Mouse (Mus musculus) kidney, adult 2 months (tissue): Measurements from ENCODE around the gene Olfr229. TPM values are rescaled to one million over a fixed set of nuclear protein-coding genes. Genes with fewer than 3 reads are reported as not detected.
"Not testable (repeated sequence)": the region's sequence is repeated elsewhere in the genome, so short reads cannot be mapped to it uniquely, and the experiment has no call there.

Experiments used
- DNase-seq: peaks from one replicate; pipeline ENCODE4 v3.0.0; 2021
- H3K27ac ChIP-seq: fragments of 200-500 bp; 2 replicates; pipeline ENCODE4 v1.5.1; 2012; ENCODE audit warnings: low read depth, low read length, control low read depth, inconsistent platforms; ENCODE audit not compliant: insufficient read depth
- H3K27me3 ChIP-seq: fragments of 200-500 bp; replicated peaks from 2 replicates; pipeline ENCODE4 v1.6.1; 2012; ENCODE audit warnings: mild to moderate bottlenecking, moderate library complexity, low read length, inconsistent platforms; ENCODE audit not compliant: control insufficient read depth, insufficient read depth
- H3K36me3 ChIP-seq: fragments of 200-500 bp; 2 replicates; pipeline ENCODE4 v1.6.1; 2012; ENCODE audit warnings: mild to moderate bottlenecking, moderate library complexity, low read length, inconsistent platforms; ENCODE audit not compliant: control insufficient read depth, insufficient read depth
- H3K4me1 ChIP-seq: fragments of 200-500 bp; 2 replicates; pipeline ENCODE4 v1.6.1; 2011; ENCODE audit warnings: low read length; ENCODE audit not compliant: control insufficient read depth, insufficient read depth
- H3K4me3 ChIP-seq: fragments of 200-500 bp; 2 replicates; pipeline ENCODE4 v1.5.1; 2011; ENCODE audit warnings: mild to moderate bottlenecking, low read depth, low read length, control low read depth; ENCODE audit not compliant: insufficient read depth
- CTCF ChIP-seq: fragments of 200-500 bp; conservative IDR thresholded peaks from 2 replicates; pipeline ENCODE4 v1.5.1; 2011; ENCODE audit warnings: low read depth, mild to moderate bottlenecking, control low read depth, low read length, moderate library complexity, mixed read lengths; ENCODE audit not compliant: insufficient read depth, insufficient read length
- POLR2A ChIP-seq: fragments of 200-500 bp; IDR thresholded peaks from one replicate; pipeline ENCODE4 v1.6.1; 2011; ENCODE audit warnings: low read depth, low read length, control low read depth
- WGBS: fragments of 180-500 bp; shearing (Covaris S2); methylation state at CpG from one replicate; pipeline ENCODE4 v1.1.7; 2018; 5-methylcytosine and 5-hydroxymethylcytosine counted together
- polyA plus RNA-seq: library from polyadenylated mRNA; depleted of rRNA; stranded (reverse); fragments of >200 nt; gene quantifications from 2 replicates; pipeline ENCODE4 v1.2.3, GENCODE M21; 2012; rRNA removed

Gene Olfr229
- polyA plus RNA-seq, 1 experiment = not detected

DNA sequence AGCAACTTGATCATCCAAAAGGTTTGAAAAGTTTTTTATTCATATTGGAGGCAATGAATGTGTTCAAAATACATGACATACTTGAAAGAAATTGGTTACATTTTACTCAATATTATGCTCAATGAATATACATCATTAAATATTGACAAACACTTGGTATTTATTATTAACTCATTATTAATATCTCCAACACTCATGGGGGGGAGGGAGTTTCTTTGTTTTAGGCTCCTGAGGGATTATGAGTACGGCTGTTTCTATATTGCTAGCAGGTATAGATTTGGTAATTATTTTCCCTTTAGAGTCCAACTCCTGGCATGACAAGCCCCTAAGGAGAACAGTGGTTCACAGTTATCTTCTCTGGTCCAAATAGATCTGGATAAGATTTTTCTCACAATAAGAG is 30.1 kb downstream of the Olfr229 start, which contains the start of gene Olfr974:
Gene Olfr974, plus strand, starts transcription at position 301 of the 400 bp plus-strand sequence.
- WGBS = 91% methylated on average over 1 of the region's 1 CpGs
- H3K4me3 ChIP-seq = no peak within 1 kb of the TSS
- no peak within 1 kb of the TSS for H3K27ac ChIP-seq
- TF ChIP-seq CTCF (no peak), POLR2A (no peak)
- H3K4me1 ChIP-seq = no peaks in the 10 kb centered on the region
- no peaks in the 10 kb centered on the region for H3K27me3 ChIP-seq
- DNase-seq = no peak
- no peaks in the 10 kb centered on the region for H3K36me3 ChIP-seq

DNA sequence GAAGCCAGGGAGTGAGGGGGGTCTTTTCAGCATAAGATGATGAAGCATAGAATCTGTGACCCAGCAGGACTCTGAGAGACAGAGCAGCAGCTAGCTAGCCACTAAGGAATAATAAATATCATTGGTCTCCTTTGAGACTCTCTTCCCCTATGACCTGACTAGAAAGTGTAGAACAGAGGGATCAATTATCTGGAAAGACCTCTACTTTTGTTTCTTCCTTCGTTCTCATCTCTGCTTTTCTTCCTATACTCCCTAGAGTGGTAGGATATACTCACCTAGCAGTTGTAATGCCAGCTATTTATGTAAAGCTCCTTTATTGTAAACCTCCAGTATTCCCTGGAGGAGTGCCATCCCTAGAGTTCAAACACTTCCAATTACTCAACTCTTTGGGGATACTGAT is 44.8 kb downstream of the Olfr229 start, which contains the start of gene Olfr975:
Gene Olfr975, minus strand, starts transcription at position 101 of the 400 bp plus-strand sequence.
- WGBS = 58% methylated on average over 1 of the region's 1 CpGs
- H3K27ac ChIP-seq = no peak within 1 kb of the TSS

DNA sequence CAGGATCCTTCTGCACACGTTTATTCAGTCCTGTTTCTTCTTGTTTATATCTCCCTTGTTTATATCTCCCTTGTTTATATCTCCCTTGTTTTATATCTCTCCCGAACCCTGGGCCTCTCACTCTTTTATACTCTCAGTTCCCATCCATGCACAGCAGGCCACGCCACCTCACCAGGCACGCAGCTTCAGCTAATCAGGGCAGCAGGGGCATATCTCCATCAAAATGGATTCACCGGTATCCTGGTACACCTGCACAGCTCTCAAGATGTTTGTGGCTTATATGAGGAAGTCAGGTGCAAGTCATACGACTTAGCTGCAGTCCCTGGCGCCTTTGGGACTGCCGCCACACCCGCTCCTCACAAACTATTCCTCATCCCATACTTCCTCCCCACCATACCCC is 53.9 kb downstream of the Olfr229 start, which contains the start of gene Olfr976:
Gene Olfr976, minus strand, starts transcription at position 101 of the 400 bp plus-strand sequence.
- 81% methylated on average over 8 of the region's 9 CpGs for WGBS
- not testable (repeated sequence) for DNase-seq, H3K27ac ChIP-seq, H3K4me3 ChIP-seq, H3K36me3 ChIP-seq, H3K4me1 ChIP-seq, H3K27me3 ChIP-seq

More for the DNA sequence above, 44.8 kb downstream of the Olfr229 start, which contains the start of gene Olfr975:
- no peaks in the 10 kb centered on the region for H3K27me3 ChIP-seq
- no peaks in the 10 kb centered on the region for H3K36me3 ChIP-seq
- no peaks in the 10 kb centered on the region for H3K4me1 ChIP-seq
- no peak for TF ChIP-seq POLR2A
- TF ChIP-seq CTCF = no peak
- H3K4me3 ChIP-seq = no peak within 1 kb of the TSS
- DNase-seq = no peak

Other genes with a start within 250 kb of the Olfr229 start
- gene Olfr963, start 240.1 kb upstream of the Olfr229 start, polyA plus RNA-seq = not detected in 2 replicates
- not detected in 2 replicates for gene Olfr149, start 200.2 kb upstream of the Olfr229 start, polyA plus RNA-seq
- gene Olfr965, start 196.0 kb upstream of the Olfr229 start, polyA plus RNA-seq = not detected in 2 replicates
- not detected in 2 replicates for gene Olfr150, start 176.4 kb upstream of the Olfr229 start, polyA plus RNA-seq
- gene Olfr967, start 161.1 kb upstream of the Olfr229 start, polyA plus RNA-seq = not detected in 2 replicates
- gene Olfr968, start 124.1 kb upstream of the Olfr229 start, polyA plus RNA-seq = not detected in 2 replicates
- gene Olfr969, start 116.4 kb upstream of the Olfr229 start, polyA plus RNA-seq = not detected in 2 replicates
- not detected in 2 replicates for gene Olfr970, start 98.5 kb upstream of the Olfr229 start, polyA plus RNA-seq
- not detected in 2 replicates for gene Olfr971, start 70.5 kb upstream of the Olfr229 start, polyA plus RNA-seq
- not detected in 2 replicates for gene Olfr972, start 40.9 kb upstream of the Olfr229 start, polyA plus RNA-seq
- not detected in 2 replicates for gene Olfr974, start 30.2 kb downstream of the Olfr229 start, polyA plus RNA-seq
- not detected in 2 replicates for gene Olfr975, start 44.7 kb downstream of the Olfr229 start, polyA plus RNA-seq
- not detected in 2 replicates for gene Olfr976, start 53.8 kb downstream of the Olfr229 start, polyA plus RNA-seq
- gene Olfr978, start 84.8 kb downstream of the Olfr229 start, polyA plus RNA-seq = not detected in 2 replicates
- not detected in 2 replicates for gene Olfr979, start 96.1 kb downstream of the Olfr229 start, polyA plus RNA-seq
- not detected in 2 replicates for gene Olfr980, start 102.2 kb downstream of the Olfr229 start, polyA plus RNA-seq
- gene Olfr981, start 114.1 kb downstream of the Olfr229 start, polyA plus RNA-seq = not detected in 2 replicates
- gene Olfr982, start 166.5 kb downstream of the Olfr229 start, polyA plus RNA-seq = not detected in 2 replicates
- not detected in 2 replicates for gene Olfr983, start 186.3 kb downstream of the Olfr229 start, polyA plus RNA-seq
- gene Olfr984, start 206.9 kb downstream of the Olfr229 start, polyA plus RNA-seq = not detected in 2 replicates
- not detected in 2 replicates for gene Olfr985, start 222.8 kb downstream of the Olfr229 start, polyA plus RNA-seq
- gene Tmem225, start 240.8 kb downstream of the Olfr229 start, polyA plus RNA-seq = not detected in 2 replicates